Mouse (Mus musculus) heart, adult 8-10 months (tissue): ENCODE results near the gene Htra1. TPM values are rescaled to one million over a fixed set of nuclear protein-coding genes. Genes with fewer than 3 reads are reported as not detected.

Experiments used
- DNase-seq: peaks from one replicate; pipeline ENCODE4 v3.0.0; 2022; ENCODE audit warnings: low spot score
- microRNA-seq: library from miRNA; unstranded; fragments of <30 nt; microRNA quantifications from one replicate; pipeline ENCODE4 v1.2.0, GENCODE M21; 2022
- total RNA-seq, 4 experiments: library from RNA; stranded (reverse); gene quantifications; 2 replicates each; pipeline ENCODE4 v1.2.4; 2022

The Htra1 gene
- total RNA-seq, 4 experiments from 2014 or later: 96.9 to 118 (median 112) TPM

DNA sequence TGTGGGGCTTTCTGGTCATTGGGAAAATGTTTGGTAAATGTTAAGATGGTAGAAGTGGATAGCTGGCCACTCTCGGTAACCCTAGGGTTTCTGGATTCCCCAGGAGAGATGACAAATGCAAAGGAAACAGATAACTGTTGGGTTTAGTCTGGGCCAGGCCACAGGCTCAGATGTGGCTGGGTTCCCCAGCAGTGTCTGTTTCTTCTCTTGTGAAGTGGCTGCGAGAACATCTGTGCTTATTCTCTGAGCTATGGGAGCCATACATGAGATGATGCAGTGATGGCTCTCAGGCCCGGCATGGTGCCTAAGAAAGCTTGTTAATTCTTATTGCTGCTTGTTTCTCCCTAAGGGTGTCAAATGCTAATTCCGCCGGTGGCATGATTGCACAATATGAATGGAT is 68.2 kb downstream of the Htra1 start:
- no peak for DNase-seq

GRCm38 (mm10) chr7:131007221-131007620 is 71.3 kb downstream of the Htra1 start:
- no peak for DNase-seq

GRCm38 (mm10) chr7:131009178-131009577 is 73.3 kb downstream of the Htra1 start:
- DNase-seq: no peak

GRCm38 (mm10) chr7:131011901-131012300 is 76.0 kb downstream of the Htra1 start:
- DNase-seq: no peak

- DNase-seq: no peak
These were observed 83.3 kb downstream of the Htra1 start for GRCm38 (mm10) chr7:131019181-131019580.

DNA sequence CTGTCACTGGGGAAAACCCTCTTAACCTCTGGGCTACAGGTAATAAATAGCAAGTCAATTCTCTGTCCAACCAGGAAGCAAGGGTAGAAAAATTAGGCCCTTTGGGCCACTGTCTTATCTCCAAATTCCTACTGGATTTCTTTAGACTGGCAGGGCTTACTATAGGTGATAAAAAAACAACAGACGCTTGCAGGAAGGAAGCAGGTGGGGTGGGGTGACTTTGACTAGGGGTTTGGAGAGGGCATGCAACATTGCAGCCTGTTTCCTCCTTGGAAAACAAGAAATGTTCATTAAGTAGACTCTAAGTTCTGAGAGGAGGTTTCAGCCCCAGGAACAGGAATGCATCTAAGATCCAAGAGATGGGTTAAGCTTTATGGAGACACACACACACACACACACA is 88.9 kb downstream of the Htra1 start:
- no peak for DNase-seq

- DNase-seq: no peak
These were observed 91.6 kb downstream of the Htra1 start for GRCm38 (mm10) chr7:131027557-131027956.

DNA sequence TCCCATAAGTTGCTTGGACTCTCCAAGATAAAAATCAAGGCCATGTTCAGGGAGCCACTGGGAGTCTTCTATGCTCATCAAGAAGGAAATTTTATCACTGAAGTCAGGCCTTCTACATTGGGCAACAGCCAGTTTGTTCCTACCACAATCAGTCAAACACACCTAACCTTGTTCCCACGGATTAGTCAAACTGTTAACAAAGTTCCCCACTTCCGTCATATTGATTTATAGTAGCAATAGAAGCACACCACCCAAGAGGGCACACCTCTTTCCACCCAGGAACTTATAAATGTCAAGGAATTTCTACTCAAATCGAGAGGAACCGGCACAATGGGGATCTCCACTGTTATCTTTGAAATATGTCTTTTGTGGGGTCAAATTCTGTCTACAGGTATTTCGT is 95.8 kb downstream of the Htra1 start, which contains the start of gene Dmbt1:
Gene Dmbt1 (plus strand): TSS at position 299 of the 400 bp plus-strand sequence.
- DNase-seq: no peak

Small RNAs within 50 kb of the gene (microRNA-seq; reads per million reads assigned to microRNA genes)
- not detected for gene Mir7061

Other genes starting within 250 kb of the Htra1 start
- not detected for gene Btbd16, start 162.0 kb upstream of the Htra1 start, total RNA-seq
- 10 to 100 TPM; 36.3 to 39.0 (median 38.1) TPM for gene Plekha1, start 70.4 kb upstream of the Htra1 start, total RNA-seq
- under 1 TPM in 1 of 4 experiments, not detected in 3; 0.09 TPM for gene Dmbt1, start 95.9 kb downstream of the Htra1 start, total RNA-seq
- not detected for gene 4933402N03Rik, start 210.2 kb downstream of the Htra1 start, total RNA-seq
- gene 5430419D17Rik, start 238.3 kb downstream of the Htra1 start, total RNA-seq: 10 to 100 TPM in 3 of 4 experiments, 1 to 10 TPM in 1; 9.7 to 13.4 (median 11.5) TPM